Mouse (Mus musculus): ENCODE data around the gene Herc1. TPM values are rescaled to one million over a fixed set of nuclear protein-coding genes. Genes with fewer than 3 reads are reported as not detected.

Gene Herc1
- polyA plus RNA-seq, 1 experiment from 2014 or later, result 20.7 TPM

DNA sequence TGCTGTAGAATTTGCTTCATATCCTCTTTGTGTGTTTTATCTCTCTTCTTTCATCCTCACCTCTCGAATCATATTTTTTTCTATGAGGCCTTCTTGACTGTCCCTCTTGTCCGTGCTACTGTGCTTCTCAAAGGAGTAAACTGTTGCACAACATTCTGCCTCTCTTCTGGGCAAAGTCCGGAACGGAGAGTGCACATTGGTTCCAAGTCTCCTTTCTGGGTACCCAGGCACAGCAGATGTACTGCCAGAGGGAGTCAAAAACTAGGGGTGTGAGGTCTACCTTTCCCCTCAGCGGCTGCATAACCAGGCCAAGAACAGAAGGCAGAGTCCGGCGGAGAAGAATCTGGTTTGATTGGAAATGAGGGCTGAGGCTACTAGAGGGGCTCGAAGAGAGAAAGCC is 89.8 kb downstream of the Herc1 start:
- Histone ChIP-seq H3K4me2 (no peak overlapping the region), H3K9me3 (no peaks in the 10 kb centered on the region), H3K4me1 (no peaks in the 10 kb centered on the region), H3K27me3 (replicated peaks) (no peaks in the 10 kb centered on the region), H3K27ac (no peak overlapping the region), H3K4me3 (replicated peaks) (no peak overlapping the region), H3K36me3 (peaks cover 11% of the 10 kb centered on the region), H3K9ac (no peak overlapping the region)
- 94% methylated on average over 8 of the region's 8 CpGs for WGBS
- no peak for ATAC-seq (ENCODE audit: insufficient read depth, low FRiP score, low read depth)

DNA sequence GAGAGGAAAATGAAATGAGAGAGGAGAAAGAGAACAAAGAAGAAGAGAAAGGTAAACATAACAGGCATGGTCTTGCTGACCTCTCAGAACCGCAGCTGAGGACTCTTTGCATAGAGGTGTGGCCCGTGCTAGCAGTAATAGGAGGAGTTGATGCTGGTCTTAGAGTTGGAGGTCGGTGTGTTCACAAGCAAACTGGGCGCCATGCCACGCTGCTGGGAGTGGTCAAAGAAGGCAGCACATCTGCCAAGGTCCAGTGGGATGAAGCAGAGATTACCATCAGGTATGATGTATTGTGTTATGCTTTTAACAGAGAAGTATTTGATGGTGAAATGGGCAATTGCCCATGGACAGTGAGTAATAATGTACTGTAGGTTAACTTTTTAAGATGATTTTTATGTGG is 98.0 kb downstream of the Herc1 start:
- Histone ChIP-seq H3K36me3 (peaks cover 13% of the 10 kb centered on the region; the same call in 1 of the 2 replicates), H3K9ac (no peak overlapping the region)
- 69% methylated on average over 5 of the region's 5 CpGs for WGBS

DNA sequence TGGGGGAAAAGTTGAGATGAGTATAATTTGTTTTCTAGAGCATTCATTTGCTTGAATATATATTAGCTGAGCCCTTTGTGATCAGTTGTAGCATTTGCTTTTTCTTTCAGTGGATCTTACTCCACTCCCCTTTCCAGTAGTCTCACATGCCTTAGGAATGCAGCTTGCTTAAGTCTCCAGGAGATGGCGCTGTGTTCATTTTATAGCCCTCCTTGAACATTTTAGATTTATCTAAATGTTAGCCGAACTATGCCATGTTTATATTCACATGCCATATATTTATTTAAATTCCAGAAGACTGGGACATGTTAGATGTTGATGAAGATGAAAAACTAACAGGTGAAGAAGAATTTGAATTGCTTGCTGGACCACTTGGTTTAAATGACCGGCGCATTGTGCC is 114.8 kb downstream of the Herc1 start:
- 54% methylated on average over 4 of the region's 4 CpGs for WGBS
- peaks cover 18% of the 10 kb centered on the region; the same call in 1 of the 2 replicates for H3K36me3 ChIP-seq
- no peak for ATAC-seq (ENCODE audit: insufficient read depth, low FRiP score, low read depth)

More for the DNA sequence above, 98.0 kb downstream of the Herc1 start:
- Histone ChIP-seq H3K4me1 (no peaks in the 10 kb centered on the region), H3K27ac (no peak overlapping the region), H3K4me2 (no peak overlapping the region), H3K4me3 (replicated peaks) (no peak overlapping the region), H3K9me3 (no peaks in the 10 kb centered on the region), H3K27me3 (replicated peaks) (no peaks in the 10 kb centered on the region)
- no peak for ATAC-seq (ENCODE audit: insufficient read depth, low FRiP score, low read depth)

DNA sequence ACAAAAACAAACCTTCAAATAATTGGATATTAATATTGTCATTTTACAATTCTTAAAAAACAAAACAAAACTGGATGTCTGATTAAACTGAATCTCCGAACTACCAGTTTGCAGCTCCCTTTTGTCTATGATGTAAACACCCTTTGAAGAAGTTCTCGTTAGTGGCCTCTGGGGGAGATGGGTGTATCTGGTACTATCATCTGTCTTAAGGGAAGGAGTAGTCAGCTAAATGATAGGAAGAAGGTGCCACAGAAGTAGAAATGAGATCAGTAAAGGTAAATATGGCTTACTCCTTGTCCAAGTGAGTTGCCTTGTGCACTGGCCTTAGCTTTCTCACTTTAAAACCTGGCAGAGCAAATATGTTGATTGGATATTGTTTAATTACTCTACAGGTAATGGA is 127.5 kb downstream of the Herc1 start:
- H3K27ac ChIP-seq, result no peak overlapping the region
- H3K4me2 ChIP-seq, result no peak overlapping the region
- no peak for ATAC-seq (ENCODE audit: insufficient read depth, low FRiP score, low read depth)
- H3K4me3 ChIP-seq (replicated peaks), result no peak overlapping the region
- peaks cover 10% of the 10 kb centered on the region; the same call in 1 of the 2 replicates for H3K36me3 ChIP-seq
- H3K9me3 ChIP-seq, result no peaks in the 10 kb centered on the region
- H3K27me3 ChIP-seq (replicated peaks), result no peaks in the 10 kb centered on the region
- no peaks in the 10 kb centered on the region for H3K4me1 ChIP-seq
- H3K9ac ChIP-seq, result no peak overlapping the region
- WGBS, result 65% methylated on average over 2 of the region's 2 CpGs

More for the DNA sequence above, 114.8 kb downstream of the Herc1 start:
- no peak overlapping the region for H3K4me3 ChIP-seq (replicated peaks)
- no peak overlapping the region for H3K27ac ChIP-seq
- H3K4me1 ChIP-seq, result no peaks in the 10 kb centered on the region
- no peaks in the 10 kb centered on the region for H3K27me3 ChIP-seq (replicated peaks)
- no peaks in the 10 kb centered on the region for H3K9me3 ChIP-seq
- no peak overlapping the region for H3K9ac ChIP-seq
- H3K4me2 ChIP-seq, result no peak overlapping the region

DNA sequence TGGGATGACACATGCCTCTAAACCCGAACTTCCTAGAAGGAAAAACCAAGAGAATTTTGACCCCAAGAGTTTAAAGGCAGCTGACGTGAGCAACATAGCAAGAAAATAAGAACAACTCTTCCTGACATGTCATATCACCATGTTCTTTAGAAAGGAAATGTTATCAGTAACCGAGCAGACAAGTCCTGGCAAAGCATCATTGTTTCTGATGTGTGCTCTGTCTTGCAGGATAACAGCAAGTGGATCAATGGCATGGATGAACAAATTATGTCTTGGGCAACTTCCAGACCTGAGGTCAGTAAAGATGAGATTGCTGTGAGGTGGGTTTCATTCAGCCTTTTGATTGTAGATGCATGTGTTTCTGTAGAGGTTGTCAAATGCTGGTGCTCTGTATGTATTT is 133.2 kb downstream of the Herc1 start:
- Histone ChIP-seq H3K4me1 (no peaks in the 10 kb centered on the region), H3K27ac (no peak overlapping the region), H3K4me2 (no peak overlapping the region), H3K4me3 (replicated peaks) (no peak overlapping the region), H3K9me3 (no peaks in the 10 kb centered on the region), H3K27me3 (replicated peaks) (no peaks in the 10 kb centered on the region), H3K9ac (no peak overlapping the region), H3K36me3 (peaks cover 39% of the 10 kb centered on the region; the same call in 1 of the 2 replicates)
- 86% methylated on average over 3 of the region's 3 CpGs for WGBS
- ATAC-seq (ENCODE audit: insufficient read depth, low FRiP score, low read depth), result no peak

DNA sequence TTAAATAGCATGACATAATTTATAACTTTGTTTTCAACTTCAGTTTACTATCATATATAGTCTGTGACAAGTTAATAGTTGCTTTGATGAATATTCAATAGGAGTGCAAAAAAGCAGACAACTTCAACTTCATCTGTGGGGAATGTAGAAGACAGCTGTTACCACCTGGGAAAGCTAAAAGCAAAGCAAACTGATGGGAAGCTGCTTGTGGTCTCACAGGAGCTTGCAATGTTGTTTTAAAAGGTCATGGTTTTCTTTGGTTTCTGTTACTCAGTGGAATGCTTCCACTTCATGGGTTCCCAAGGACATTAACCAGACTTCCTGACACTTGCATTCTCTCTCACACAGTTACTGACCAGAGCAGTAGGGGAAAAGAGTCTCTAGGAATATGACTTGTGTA is 138.5 kb downstream of the Herc1 start:
- Histone ChIP-seq H3K4me1 (no peaks in the 10 kb centered on the region), H3K27me3 (replicated peaks) (no peaks in the 10 kb centered on the region), H3K9me3 (no peaks in the 10 kb centered on the region), H3K9ac (no peak overlapping the region), H3K4me3 (replicated peaks) (no peak overlapping the region), H3K36me3 (peaks cover 54% of the 10 kb centered on the region), H3K27ac (no peak overlapping the region), H3K4me2 (no peak overlapping the region)
- no peak for ATAC-seq (ENCODE audit: insufficient read depth, low FRiP score, low read depth)

DNA sequence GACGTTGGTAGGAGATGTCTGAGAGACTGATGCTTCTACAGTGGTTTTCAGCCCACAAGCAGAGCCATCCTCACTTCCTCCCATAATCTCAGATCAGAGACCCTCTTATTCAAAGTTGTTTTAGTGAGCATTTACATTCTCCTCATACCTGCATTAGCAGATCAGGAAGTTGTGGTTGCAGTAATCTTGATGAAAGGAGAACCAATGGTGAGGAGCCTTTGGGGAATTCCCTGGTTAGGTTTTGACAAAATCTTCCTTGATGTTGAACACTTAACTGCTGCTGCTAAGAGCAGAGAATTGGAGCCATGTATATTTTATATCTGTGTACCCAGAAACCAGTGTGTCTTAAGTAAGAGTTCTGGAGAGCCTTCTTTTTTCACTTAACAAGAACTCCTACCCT is 142.1 kb downstream of the Herc1 start:
- no peak overlapping the region for H3K9ac ChIP-seq
- H3K36me3 ChIP-seq, result peaks cover 45% of the 10 kb centered on the region
- WGBS, result 84% methylated on average over 1 of the region's 1 CpGs
- no peaks in the 10 kb centered on the region for H3K27me3 ChIP-seq (replicated peaks)
- H3K4me1 ChIP-seq, result no peaks in the 10 kb centered on the region
- no peaks in the 10 kb centered on the region for H3K9me3 ChIP-seq
- ATAC-seq (ENCODE audit: insufficient read depth, low FRiP score, low read depth), result no peak
- H3K4me2 ChIP-seq, result no peak overlapping the region
- H3K27ac ChIP-seq, result no peak overlapping the region
- no peak overlapping the region for H3K4me3 ChIP-seq (replicated peaks)

DNA sequence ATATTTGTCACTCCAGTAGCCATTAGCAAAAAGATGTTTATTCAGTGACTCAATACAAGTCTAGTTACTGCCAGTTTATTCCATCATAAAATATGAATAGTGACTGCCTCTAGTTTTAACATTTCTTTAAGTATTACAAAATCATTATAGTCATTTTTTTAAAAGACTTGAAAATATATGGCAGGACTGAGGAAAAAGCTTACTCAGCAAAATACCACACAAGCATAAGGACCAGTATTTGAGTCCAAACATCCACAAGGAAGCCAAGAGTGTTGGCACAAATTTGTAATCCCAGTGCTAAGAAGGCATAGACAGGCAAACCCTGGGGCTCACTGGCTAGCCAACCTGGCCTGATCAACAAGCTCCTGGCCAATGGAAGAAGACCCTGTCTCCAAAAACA is 143.7 kb downstream of the Herc1 start:
- ATAC-seq (ENCODE audit: insufficient read depth, low FRiP score, low read depth), result no peak
- no peaks in the 10 kb centered on the region for H3K9me3 ChIP-seq
- no peak overlapping the region for H3K27ac ChIP-seq

DNA sequence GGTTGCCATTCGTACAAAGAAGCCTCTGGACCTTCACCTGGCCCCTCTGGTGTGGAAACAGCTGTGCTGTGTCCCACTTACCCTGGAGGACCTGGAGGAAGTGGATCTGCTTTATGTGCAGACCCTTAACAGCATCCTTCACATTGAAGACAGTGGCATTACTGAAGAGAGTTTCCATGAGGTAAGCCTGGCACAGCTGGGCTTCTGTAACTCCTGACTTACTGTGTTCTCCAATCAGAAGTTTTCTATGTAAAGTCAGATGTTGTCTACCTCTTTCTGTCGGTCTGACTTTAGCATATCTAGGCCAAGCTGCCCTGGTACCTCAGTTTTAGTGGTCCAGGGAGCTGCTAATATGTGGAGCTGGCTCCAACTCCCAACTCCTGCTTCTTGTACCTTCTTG is 151.0 kb downstream of the Herc1 start:
- 65% methylated on average over 2 of the region's 2 CpGs for WGBS
- H3K36me3 ChIP-seq, result peaks cover 35% of the 10 kb centered on the region; the same call in 1 of the 2 replicates
- no peak overlapping the region for H3K4me2 ChIP-seq
- ATAC-seq (ENCODE audit: insufficient read depth, low FRiP score, low read depth), result no peak
- H3K4me1 ChIP-seq, result no peaks in the 10 kb centered on the region
- no peak overlapping the region for H3K4me3 ChIP-seq (replicated peaks)
- H3K27me3 ChIP-seq (replicated peaks), result no peaks in the 10 kb centered on the region
- no peak overlapping the region for H3K9ac ChIP-seq
- H3K9me3 ChIP-seq, result no peaks in the 10 kb centered on the region
- no peak overlapping the region for H3K27ac ChIP-seq

More for the DNA sequence above, 143.7 kb downstream of the Herc1 start:
- Histone ChIP-seq H3K4me3 (replicated peaks) (no peak overlapping the region), H3K4me2 (no peak overlapping the region), H3K4me1 (no peaks in the 10 kb centered on the region), H3K36me3 (peaks cover 42% of the 10 kb centered on the region), H3K9ac (no peak overlapping the region), H3K27me3 (replicated peaks) (no peaks in the 10 kb centered on the region)

DNA sequence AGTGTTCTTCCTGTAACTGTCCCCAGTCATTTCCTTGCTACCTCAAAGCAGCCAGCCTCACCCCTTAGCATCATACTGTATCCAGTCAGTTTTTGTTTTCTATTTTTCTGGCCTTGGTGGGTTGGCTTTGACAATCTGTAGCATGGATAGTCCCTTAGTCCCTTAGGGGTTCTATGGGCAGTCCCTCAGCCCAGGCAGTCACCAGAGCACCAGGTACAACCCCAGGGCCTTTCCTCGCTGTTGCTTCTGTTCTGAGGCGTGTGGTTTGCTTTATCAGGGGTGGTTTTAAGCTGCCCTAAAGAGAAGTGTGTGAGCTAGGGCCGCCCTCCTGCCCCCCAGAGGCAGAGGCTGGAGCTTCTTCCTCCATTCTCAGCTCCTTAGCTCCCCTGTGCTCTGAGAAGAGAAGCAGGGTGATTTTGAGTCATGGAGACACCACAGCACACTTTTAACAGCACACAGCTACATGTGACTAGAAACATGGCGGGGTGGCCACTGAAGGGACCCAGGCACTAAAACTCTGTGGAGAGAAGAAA is 153.7 kb downstream of the Herc1 start:
- H3K4me1 ChIP-seq, result no peaks in the 10 kb centered on the region
- no peak for ATAC-seq (ENCODE audit: insufficient read depth, low FRiP score, low read depth)
- H3K9me3 ChIP-seq, result no peaks in the 10 kb centered on the region
- H3K36me3 ChIP-seq, result peaks cover 37% of the 10 kb centered on the region
- H3K4me3 ChIP-seq (replicated peaks), result no peak overlapping the region
- H3K27ac ChIP-seq, result peak overlapping the region; percentile 11; the same call in 1 of the 2 replicates
- no peak overlapping the region for H3K4me2 ChIP-seq
- no peak overlapping the region for H3K9ac ChIP-seq
- WGBS, result 85% methylated on average over 4 of the region's 4 CpGs
- no peaks in the 10 kb centered on the region for H3K27me3 ChIP-seq (replicated peaks)

DNA sequence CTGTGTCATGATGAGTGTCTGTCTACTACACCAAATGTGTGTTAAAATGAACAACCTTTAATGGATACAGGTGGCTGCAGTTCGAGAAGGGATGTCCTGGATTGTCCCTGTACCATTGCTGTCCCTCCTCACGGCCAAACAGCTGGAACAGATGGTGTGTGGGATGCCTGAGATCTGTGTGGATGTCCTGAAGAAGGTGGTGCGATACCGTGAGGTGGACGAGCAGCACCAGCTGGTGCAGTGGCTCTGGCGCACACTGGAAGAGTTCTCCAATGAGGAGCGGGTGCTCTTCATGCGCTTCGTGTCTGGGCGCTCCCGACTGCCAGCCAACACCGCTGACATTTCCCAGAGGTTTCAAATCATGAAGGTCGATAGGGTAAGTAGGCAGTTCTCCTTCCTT is 154.3 kb downstream of the Herc1 start:
- no peaks in the 10 kb centered on the region for H3K27me3 ChIP-seq (replicated peaks)
- no peak overlapping the region for H3K27ac ChIP-seq
- no peaks in the 10 kb centered on the region for H3K4me1 ChIP-seq
- no peak for ATAC-seq (ENCODE audit: insufficient read depth, low FRiP score, low read depth)
- H3K36me3 ChIP-seq, result peaks cover 37% of the 10 kb centered on the region
- H3K4me3 ChIP-seq (replicated peaks), result no peak overlapping the region
- H3K9me3 ChIP-seq, result no peaks in the 10 kb centered on the region
- no peak overlapping the region for H3K4me2 ChIP-seq
- 90% methylated on average over 13 of the region's 13 CpGs for WGBS
- no peak overlapping the region for H3K9ac ChIP-seq

DNA sequence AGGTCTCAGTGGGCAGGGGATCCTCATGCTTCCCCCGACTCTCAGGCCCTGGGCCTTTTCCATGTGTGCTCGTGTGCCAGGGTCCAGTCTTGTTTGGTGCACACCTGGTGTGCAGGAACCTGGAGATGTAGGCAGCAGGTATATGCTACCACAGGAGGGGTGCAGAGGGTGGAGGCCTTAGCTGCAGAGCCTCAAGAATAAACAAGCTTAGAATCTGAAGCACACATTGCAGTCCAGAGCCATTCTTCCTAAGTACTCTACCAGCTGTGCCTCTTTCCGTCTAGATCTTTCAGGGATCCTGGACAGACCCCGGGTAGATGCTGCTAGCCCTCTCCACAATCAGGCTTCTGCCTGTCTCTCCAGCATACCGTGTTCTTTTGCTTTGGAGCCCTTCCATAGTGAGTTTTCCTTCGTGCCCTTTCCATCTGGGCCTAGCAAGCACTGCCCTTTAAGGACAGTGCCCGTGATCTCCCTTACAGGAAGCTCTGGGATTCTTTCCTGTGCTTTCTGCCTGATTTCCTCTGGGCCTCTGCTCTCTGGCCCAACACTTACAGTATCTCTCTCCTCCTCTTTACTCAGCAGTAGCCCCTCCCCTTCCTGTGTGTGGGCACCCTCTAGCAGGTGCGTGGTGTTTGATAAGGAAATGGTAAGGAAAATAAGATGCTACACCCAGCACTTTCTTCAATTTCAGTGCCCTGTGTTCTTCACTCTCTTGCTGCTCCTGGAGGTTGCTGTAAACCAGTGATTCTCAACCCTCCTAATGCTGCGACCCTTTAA is 155.1 kb downstream of the Herc1 start:
- 81% methylated on average over 9 of the region's 9 CpGs for WGBS

More for the DNA sequence above, 155.1 kb downstream of the Herc1 start:
- peak; percentile 91 for ATAC-seq (ENCODE audit: insufficient read depth, low FRiP score, low read depth)
- Histone ChIP-seq H3K4me3 (replicated peaks) (no peak overlapping the region), H3K4me2 (no peak overlapping the region), H3K9me3 (no peaks in the 10 kb centered on the region), H3K4me1 (no peaks in the 10 kb centered on the region; the same call in 1 of the 2 replicates), H3K27me3 (replicated peaks) (no peaks in the 10 kb centered on the region), H3K27ac (0 out of 2 replicates have a peak overlapping the region, but pooled peaks have one; percentile 4), H3K36me3 (peaks cover 37% of the 10 kb centered on the region), H3K9ac (no peak overlapping the region)

Data from stomach, embryonic 15.5 days (tissue).